Mouse (Mus musculus): ENCODE measurements at regions not wholly inside any gene's neighbourhood (a gene's known extent, or its start where the extent isn't known, plus 50 kb on each side); places are given as distances from the start of the nearest gene placed in this dataset.
"Not testable (repeated sequence)": the region's sequence is repeated elsewhere in the genome, so short reads cannot be mapped to it uniquely, and the experiment has no call there.

DNA sequence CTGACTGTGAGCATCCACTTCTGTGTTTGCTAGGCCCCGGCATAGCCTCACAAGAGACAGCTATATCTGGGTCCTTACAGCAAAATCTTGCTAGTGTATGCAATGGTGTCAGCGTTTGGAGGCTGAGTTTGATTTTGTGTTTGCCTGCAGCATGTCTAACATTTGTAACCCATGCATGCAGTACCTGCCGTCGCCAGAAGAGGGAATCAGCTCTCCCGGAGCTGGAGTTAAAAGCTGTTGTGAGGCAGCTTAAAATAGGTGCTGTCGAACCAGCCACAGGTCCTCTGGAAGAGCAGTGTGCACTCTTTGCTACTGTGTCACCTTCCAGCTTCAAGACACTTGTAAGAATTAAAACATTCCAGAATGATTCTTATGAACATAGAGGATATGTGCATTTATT, 403.2 kb upstream of the Sphkap start:
- not testable (repeated sequence) for TF ChIP-seq MAX (IDR thresholded peaks at IDR 0.05; ENCODE audit: low read depth); POLR2A (IDR thresholded peaks at IDR 0.05; ENCODE audit: insufficient read length, low read depth); E2F4 (IDR thresholded peaks at IDR 0.05; ENCODE audit: insufficient read depth); USF1 (IDR thresholded peaks at IDR 0.05; ENCODE audit: low read depth); REST (IDR thresholded peaks at IDR 0.05; ENCODE audit: insufficient read depth, insufficient read length); TCF12 (IDR thresholded peaks at IDR 0.05; ENCODE audit: insufficient read depth, poor library complexity, severe bottlenecking); POLR2AphosphoS2 (IDR thresholded peaks at IDR 0.05; ENCODE audit: insufficient read length, low read depth); SRF (IDR thresholded peaks at IDR 0.05; ENCODE audit: control insufficient read depth, insufficient read length, low read depth)
